Mouse (Mus musculus): ENCODE results near the gene Hnf1b. TPM values are rescaled to one million over a fixed set of nuclear protein-coding genes. Genes with fewer than 3 reads are reported as not detected.

The Hnf1b gene
- total RNA-seq, 2 experiments from 2014 or later = 0.22 TPM; not detected in 1

DNA sequence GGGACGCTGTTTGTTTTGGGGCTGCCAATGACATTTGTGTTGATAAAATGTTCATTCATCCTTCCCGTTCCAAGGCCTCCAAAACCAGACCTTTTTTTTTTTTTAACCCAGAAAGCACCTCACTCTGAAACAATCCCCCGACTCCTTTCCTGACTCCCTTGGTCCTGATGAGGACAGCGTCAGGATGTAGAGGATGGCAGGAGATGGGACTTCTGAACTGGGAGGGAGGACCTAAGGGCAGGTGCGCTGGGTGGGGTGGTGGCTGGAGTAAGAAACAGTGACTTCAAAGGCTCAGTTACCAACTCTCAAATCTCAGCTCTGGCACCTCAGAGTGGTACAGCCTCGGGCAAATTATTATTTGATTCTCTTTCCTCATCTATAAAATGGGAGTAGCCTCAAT, 33.2 kb downstream of the Hnf1b start:
- DNase-seq (ENCODE audit: low spot score in 2 of 2) = no peak
- intact Hi-C loops (cut with DNase I) = no loop called here

DNA sequence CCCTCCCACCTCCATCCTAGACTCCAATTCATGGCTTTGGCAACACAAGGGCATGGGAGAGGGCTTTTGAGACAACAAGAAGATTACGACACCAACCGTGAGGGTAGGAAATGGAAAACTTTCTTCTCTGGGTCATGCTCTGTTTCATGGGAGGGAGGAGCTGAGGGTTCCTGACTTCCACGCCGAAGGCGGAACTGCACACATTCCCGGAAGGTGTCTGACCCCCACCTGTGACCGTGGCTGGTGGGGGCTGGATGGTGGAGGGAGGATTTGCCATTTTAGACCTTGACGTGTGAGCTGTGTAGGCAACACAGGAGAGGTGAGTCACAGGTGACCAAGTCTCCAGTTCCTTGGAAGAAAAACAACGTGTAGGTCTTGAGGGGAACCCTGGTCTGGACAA, 33.9 kb downstream of the Hnf1b start:
- intact Hi-C loops (cut with DNase I) = no loop called here
- DNase-seq (ENCODE audit: low spot score in 2 of 2) = no peak

DNA sequence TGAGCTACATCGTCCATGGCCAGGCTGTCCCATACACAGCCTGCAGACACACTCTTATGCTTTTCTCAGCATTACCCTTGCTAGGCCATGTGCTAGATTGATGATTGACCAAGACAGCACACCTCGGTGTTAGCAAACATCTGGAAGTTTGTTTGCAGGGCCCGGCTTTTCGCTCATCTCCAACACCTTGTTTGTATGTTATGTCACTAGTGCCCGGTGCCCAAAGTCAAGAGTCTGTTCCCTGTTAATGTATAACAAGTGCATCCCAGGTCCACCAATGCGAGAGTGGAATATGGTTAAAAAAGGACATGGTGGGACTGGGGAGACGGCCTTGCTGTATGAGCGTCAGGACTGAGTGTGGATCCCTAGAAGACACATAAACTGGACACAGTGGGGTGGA, 35.3 kb downstream of the Hnf1b start:
- intact Hi-C loops (cut with DNase I) = no loop called here
- DNase-seq (ENCODE audit: low spot score in 2 of 2) = no peak

DNA sequence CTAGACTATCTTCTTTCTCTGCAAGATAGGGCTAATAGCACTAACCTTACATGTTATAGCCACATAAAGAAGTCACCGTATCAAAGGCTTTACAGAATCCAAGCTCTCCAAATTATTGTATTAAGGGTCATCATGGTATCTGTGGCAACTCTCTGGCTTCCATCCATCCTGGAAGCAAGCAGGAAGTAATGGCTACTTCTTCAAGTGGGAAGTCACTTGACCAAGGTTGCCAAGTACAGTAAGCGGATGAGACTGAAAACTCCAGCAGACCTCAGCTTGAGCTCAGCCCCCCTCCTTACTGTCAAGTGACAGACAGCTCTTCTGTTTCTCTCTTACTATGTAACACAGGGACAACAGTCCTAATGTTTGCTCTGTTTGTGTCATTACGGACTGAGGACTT, 36.9 kb downstream of the Hnf1b start:
- intact Hi-C loops (cut with DNase I) = no loop called here
- DNase-seq (ENCODE audit: low spot score in 2 of 2) = no peak

DNA sequence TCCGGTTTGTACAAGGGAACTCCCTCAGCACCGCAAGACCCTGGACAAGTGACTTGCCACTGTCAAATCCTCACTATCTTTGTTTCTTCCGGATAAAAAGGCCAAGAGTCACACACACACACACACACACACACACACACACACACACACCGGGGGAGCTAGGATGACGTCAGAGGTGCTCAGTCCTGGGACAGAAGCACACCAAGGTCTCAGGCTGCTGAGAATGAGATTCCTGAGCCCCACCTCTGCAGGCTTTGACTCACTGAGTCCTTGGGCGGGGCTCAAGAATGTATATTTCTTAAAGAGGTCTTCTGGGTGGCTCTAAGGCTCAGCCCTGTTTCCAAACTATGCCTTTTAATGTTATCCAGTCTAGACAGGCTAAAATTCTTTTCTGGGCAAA, 41.5 kb downstream of the Hnf1b start:
- intact Hi-C loops (cut with DNase I) = no loop called here
- DNase-seq (ENCODE audit: low spot score in 2 of 2) = no peak

DNA sequence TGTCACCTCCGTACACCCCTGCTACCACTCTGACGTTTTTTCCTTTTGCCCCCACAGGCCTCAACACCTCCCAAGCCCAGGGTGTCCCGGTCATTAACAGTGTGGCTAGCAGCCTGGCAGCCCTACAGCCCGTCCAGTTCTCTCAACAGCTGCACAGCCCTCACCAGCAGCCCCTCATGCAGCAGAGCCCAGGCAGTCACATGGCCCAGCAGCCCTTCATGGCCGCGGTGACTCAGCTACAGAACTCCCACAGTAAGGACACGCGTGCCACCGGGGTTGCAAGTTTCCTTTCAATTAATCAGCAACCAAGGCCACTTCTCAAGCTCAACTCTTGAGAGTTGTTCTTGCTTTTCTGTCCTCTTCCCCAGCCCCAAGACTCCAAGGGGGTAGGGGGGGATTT, 43.5 kb downstream of the Hnf1b start:
- intact Hi-C loops (cut with DNase I) = no loop called here
- DNase-seq (ENCODE audit: low spot score in 2 of 2) = no peak

DNA sequence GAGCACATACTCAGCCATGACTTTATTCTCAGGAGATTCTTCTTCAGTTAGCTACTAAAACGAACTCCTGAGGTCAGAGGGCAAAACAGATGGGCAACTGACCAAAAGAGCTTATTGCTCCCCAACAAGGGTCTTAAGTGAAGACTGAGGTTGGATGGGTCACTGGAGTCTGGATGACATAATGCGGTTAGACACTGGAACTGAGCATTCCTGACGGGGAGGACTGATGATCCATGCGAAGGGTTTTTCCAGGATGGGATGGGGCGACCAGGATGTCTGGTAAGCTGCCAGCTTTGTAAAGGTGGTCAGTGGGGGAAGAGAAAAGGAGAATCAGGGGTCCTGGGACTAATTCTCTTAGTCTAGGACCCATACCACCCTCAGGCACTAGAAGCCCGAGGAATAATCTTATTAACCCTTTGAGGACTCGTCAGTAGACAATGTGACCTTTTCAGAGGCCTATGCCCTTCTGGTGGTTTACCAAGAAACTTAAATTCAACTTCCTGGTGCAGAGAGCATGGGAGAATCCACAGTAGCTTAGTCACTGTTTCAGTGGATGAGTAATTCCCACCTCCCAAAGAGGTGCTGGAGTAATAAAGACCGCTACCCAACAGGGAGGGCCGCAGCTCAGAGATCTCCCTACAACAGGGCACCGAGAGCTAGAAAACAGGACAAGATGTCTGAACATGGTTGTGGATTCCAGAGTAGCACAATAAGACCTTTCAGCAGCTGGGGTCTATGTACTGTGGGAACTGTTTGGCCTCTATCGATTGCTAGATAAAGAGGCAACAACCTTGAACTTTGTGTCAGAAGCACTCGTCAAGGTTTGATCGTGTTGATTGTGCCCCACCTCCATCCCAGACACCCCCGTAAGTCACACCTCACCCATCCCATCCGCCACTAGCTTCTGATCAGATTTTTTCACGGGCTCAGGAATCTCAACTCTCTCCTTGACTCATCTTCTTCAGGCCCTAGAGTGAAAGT, 46.9 kb downstream of the Hnf1b start:
- intact Hi-C loops (cut with DNase I) = no loop called here
- DNase-seq (ENCODE audit: low spot score in 2 of 2) = no peak

DNA sequence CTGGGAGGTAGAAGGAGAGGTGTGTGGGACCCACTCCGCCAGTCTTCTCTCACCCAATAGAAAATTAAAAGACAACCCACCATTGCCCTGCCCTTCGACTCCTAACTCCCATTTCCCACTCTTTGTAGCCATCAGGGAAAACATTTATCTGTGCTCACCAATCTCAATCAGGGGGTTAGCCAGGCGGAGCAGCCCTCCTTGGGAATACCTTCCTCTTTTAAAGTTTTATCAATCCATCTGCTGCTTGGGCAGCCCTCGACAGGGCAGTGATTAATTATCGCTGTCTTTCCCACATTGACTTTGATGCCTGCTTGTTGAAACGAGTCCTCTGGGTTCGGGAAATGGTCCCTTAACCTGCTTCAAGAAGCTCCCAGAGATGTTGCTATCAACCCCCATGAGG, 47.7 kb downstream of the Hnf1b start:
- intact Hi-C loops (cut with DNase I) = no loop called here
- no peak for DNase-seq (ENCODE audit: low spot score in 2 of 2)

DNA sequence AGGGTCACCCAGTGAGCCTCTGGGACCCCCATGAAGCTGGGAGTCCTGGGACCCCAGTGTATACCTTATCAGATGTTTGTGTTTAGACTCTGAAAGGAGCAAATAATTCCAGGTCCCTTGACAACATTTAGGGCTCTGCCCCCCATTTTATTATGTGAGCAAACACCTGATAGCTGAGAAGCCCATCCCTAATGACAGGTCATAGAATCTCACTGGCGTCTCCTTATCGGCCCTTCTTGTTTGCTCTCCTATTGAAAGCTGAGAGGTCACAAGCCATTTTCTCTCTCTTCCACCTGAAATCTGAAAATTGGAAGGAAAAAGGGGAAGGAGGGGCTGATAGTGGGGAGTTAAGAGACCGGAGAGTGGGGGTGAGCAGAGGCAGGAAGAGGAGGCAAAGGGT, 52.9 kb downstream of the Hnf1b start:
- intact Hi-C loops (cut with DNase I) = no loop called here
- DNase-seq (ENCODE audit: low spot score in 2 of 2) = no peak

DNA sequence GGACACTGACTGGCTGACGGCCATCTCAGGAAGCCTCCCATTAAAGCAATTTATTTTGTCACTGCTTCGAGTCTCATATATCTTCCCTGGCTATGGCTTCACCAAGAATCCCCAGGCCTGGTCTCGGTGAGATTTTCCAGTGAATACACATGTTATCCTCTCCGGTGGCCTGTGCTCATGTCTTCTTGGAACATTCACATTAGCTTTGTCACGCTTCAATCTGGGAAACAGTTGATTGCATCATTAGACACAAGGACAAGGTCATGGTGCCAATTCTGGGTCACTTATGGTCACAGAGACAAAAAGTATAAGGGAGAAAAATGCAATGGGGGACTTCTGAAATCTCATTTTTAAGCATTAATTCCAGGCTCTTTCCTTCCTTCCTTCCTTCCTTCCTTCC, 55.9 kb downstream of the Hnf1b start:
- no peak for DNase-seq (ENCODE audit: low spot score in 2 of 2)
- intact Hi-C loops (cut with DNase I) = no loop called here

DNA sequence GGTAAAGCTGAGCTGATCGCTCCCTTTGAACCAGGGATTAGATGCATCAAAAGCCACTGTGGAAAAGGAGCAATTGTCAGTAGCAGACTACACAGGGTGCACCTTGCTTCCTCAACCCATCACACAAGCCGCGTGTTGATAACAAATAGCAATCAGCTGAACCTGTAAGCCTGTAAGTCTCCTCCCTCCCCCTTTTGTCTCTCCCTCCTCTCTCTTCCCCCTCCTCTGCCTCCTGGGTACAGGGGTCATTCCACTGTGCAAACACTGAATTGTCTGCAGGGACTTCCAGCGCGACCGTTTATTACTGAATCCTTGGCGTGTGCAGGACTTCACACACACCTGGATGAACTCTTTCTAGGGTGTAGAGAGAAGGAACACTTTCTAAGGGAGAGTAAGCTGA, 58.5 kb downstream of the Hnf1b start:
- intact Hi-C loops (cut with DNase I) = no loop called here
- DNase-seq (ENCODE audit: low spot score in 2 of 2) = no peak

DNA sequence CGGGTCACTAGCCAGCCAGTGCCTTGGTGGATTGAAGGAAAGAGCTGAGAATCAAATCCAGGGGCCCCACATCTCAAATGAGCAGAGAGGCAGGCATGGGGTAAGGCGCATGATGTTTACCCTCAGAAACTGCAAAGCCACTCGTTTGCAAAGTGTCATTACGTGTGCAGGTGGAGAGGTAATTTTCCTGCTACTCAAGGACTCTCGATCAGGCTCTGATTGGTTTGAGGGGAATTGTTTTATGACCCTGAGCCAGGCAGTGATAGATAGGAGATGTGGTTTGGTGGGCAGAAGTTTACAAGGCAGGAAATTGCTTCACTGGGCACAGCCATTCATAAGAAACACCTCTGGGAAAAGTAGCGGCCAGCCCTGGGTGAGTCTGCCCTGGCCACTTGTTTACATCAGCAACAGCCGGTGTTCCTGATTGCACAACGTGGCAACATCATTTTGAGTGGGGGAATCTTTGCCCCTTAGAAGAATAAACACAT, 64.0 kb downstream of the Hnf1b start:
- DNase-seq (ENCODE audit: low spot score in 2 of 2) = no peak
- intact Hi-C loops (cut with DNase I) = no loop called here

DNA sequence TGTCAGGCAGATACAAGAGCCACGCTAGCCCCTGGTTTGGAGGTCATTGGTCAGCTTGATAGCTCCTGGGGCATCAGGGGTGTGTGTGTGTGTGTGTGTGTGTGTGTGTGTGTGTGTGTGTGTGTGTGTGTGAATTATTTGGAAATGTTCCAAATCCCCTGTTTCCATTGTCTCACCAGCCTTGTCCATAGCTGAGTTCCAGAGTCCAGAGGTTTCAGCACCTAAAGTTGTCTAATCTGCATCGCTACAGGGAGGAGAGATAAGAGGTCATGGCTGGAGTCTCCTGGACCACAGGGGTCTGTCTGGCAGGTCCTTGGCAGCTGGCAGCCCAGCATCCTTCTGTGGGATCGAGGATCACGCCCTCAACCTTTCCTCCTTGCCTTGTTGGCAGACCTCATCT, 64.6 kb downstream of the Hnf1b start:
- DNase-seq (ENCODE audit: low spot score in 2 of 2) = no peak
- intact Hi-C loops (cut with DNase I) = no loop called here

DNA sequence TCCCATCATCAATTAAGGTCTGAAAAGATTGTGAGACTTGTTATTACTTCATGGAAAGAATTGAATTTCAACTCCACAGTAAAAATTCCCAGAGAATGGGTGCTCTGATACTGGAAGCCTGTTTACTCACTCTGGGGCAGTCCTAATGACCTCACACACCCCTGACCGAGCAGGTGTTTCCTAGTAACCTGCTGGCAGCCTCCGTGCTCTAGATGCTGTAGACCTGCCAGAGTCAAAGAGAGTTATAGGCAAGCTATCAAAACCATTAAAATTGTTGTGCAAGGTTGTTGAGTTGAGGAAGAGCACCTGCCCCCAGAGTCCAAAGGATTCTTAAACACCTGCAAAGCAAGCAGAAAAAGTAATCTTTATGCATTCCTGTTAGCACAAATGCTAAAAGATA, 72.7 kb downstream of the Hnf1b start:
- intact Hi-C loops (cut with DNase I) = no loop called here
- DNase-seq (ENCODE audit: low spot score in 2 of 2) = no peak

DNA sequence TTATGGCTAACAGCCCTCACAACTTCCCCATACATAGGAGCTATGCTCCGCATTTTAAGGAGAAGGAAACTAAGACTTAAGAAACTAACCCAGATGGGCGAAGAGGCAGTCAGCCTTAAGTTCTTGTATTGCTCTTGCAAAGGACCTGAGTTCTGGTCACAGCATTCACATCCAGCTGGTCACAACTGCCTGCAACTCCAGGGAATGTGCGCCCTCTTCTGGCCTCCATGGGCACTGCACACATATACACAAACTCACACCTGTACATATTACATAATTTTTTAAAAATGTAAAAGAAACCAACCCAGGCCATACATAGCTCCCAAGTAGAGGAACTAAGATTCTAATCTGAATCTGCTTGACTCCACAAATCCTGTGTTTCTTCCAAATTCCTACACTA, 77.2 kb downstream of the Hnf1b start:
- DNase-seq (ENCODE audit: low spot score in 2 of 2) = peak in 1 of 2 experiments; percentile 4
- intact Hi-C loops (cut with DNase I) = no loop called here

DNA sequence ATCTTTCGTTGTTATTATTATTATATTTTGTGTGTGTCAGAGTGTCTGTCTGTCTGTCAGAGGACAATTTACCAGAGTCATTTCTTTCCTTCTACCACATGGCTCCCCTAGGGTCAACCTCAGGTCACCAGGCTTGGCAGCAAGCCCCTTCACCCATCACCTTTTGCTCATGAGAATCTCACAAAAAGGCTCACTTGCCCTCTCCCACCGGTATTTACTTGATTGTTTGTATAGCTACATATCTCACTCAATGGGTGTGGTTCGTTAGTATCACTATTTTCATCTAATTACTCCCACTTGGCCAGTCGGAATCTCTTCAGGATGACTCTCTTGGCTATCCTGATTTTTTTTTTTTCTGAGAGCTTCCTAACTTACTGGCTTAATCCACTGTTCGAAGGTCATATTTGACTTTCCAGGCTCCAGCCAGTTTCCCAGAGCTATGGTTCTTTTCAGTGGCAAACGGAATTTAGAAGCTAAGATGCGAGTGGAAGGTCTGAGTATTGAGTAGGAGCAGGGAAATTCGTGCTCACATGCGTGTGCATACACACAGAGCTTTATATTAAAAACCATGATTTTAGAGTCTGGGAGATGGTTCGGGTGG, 82.7 kb downstream of the Hnf1b start:
- intact Hi-C loops (cut with DNase I) = loop anchor here (10.0 kb wide), 1 partner anchor 118 kb away; no protein-coding TSS in a partner anchor
- no peak for DNase-seq (ENCODE audit: low spot score in 2 of 2)

DNA sequence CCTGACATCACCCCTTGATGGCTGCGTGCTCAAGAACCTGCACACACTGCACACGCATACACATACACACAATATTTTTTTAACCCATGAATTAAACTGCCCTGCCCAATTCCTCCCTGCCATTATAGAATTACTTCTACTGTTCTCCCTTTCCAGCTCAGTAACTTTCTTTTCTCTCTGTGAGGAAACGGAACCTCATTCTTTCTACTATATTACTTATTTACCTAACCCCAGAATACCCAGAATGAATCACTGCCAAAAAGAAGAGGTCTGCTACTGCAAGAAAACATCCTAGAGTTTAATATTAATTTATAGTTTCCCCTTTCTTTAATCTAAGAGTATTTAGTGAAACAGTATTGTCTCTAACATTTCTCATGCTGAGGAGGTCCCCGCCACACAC, 83.5 kb downstream of the Hnf1b start:
- DNase-seq (ENCODE audit: low spot score in 2 of 2) = no peak
- intact Hi-C loops (cut with DNase I) = loop anchor here (10.0 kb wide), 1 partner anchor 119 kb away; no protein-coding TSS in a partner anchor

DNA sequence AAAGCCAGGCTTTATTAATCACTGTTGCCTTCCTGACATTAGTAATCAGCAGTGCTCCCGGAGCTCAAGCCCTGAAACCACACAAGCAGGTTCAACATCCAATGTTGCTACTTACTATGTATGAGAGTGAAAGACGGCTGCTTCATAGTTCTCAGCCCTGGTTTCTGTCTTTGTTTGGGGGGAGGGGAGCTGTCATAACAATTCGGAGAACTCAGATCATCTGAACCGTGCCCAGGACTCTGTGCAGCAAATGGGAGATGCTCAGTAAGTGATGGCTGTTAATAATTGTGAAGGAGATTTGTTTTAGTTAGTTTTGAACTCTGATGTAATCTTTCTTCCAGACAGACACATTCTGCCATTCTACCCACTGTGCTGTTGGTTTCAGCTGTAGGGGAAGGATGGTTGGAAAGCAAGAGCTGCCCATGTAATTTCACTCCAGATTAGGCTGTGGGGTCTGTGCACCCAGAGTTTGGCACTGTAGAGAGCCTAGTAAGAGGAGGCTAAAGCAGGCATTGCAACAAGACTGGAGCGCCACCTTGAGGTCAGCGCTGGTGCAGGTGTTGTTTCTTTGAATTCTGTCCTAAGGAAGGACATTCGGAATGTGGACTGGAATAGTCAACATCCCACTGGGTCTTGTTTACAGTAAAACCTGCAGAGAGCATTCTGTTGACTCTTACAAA, 86.3 kb downstream of the Hnf1b start:
- DNase-seq (ENCODE audit: low spot score in 2 of 2) = peak; percentile 64 to 80
- intact Hi-C loops (cut with DNase I) = loop anchor here (1.0 to 10.0 kb wide), 2 partner anchors 121 to 151 kb away; no protein-coding TSS in a partner anchor

DNA sequence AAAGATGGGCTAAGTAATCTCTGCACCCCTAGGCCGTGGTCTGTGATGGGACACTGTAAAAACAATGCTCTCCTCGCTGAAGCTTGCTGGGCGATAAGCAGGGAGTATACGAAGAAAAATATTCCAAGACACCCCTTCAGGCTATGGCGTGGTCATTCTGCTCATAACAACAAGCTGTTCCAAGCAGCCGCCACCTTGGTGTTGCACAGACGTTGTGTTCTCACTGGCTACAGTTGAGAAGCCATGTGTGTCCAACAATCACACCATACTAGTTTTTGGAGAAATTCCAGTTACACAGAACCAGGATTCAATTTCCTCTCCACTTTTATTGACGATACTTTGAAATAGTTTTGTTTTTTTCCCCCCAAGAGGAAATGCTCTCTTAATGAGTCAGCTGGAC, 88.7 kb downstream of the Hnf1b start:
- intact Hi-C loops (cut with DNase I) = loop anchor here (10.0 kb wide), 1 partner anchor 124 kb away; no protein-coding TSS in a partner anchor
- no peak for DNase-seq (ENCODE audit: low spot score in 2 of 2)

All from left cerebral cortex, postnatal 14 days (tissue).